Mouse (Mus musculus) cerebellum, adult 11-12 months (tissue): Measurements from ENCODE around the gene Tmem47.
A peak's percentile ranks its signal among the peaks of the same experiment; 100 is the strongest.

Source experiments
- DNase-seq: peaks from one replicate; pipeline ENCODE4 v3.0.0; 2022

The Tmem47 gene

DNA sequence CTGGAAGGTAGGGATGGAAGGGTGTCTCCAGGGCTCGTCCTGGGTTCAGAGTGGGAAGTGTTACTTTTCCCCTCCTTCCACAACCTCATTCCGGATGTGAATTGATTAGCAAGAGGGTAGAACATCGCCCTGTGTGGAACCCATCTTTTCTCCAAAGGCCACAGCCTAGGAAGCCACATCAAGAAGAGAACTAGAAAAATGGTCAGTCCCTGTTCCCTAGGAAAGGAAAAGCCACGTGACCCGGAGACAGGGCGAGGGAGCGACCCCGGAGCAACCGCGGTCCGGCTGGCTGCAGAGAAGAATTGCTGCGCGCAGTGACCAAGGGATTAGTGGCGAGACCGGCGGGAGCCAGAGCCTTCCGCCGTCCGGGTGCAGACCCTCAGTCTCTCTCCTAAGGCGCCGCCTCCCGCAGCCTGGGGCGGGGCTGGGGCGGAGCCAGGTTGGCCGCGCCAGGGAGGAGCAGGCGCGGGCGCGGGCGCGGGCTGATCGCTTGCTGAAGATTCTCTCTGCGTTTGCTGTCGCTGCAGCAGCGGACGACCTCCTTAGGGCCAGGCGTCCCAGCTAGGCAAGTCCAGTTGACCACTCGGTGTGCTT is at the start of gene Tmem47:
Gene Tmem47, plus strand, starts transcription at position 489 of the 594 bp plus-strand sequence.
- DNase-seq: peak; percentile 46

DNA sequence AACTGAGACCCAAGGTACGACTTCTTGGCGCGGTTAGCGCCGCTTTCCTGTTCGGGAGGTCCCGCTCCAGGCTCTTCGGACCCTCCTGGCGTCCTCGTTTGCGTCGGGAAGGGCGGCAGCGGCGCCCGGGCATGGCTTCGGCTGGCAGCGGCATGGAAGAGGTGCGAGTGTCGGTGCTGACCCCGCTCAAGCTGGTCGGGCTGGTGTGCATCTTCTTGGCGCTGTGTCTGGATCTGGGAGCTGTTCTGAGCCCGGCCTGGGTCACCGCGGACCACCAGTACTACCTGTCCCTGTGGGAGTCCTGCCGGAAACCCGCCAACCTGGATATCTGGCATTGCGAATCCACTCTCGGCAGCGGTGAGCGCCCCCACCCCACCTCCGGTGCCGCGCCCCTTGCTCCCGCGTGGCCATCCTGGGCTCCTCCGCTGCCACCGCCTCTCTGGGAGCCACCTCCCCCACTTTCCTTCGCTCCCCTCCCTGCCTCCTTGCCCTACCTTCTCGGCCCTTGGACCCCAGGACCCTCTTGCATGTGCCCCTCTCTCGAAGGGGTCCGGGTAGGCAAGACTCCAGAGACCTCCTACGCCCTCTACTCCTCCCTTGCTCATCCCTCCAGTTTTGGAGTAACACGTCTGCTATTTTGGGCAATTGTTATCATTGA is 435 bp downstream of the Tmem47 start:
- peak; percentile 25 for DNase-seq

GRCm38 (mm10) chrX:81071746-81072640 is 1.5 kb downstream of the Tmem47 start:
- no peak for DNase-seq

DNA sequence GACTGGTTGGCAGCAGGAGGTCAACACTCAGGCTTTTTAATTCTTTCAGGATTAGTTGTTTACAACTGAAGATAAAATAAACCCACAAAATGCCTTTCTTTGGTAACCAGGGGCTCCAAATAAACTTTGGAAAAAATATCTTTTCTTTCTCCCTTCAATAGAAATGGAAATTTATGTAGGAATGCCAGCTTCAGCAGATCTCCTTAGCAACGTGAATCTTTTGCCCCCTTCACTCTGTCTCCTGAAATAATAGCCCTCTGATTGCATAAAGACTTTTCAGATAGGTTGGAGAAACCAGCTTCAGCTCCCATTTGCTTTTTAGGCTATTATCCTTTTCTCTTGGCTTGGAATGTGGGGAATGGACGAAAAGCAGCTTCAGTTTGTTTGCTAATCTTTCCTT is 2.2 kb downstream of the Tmem47 start:
- no peak for DNase-seq

GRCm38 (mm10) chrX:81073834-81074233 is 3.3 kb downstream of the Tmem47 start:
- DNase-seq: no peak

- no peak for DNase-seq
Measured at GRCm38 (mm10) chrX:81078522-81078921, 8.0 kb downstream of the Tmem47 start.

DNA sequence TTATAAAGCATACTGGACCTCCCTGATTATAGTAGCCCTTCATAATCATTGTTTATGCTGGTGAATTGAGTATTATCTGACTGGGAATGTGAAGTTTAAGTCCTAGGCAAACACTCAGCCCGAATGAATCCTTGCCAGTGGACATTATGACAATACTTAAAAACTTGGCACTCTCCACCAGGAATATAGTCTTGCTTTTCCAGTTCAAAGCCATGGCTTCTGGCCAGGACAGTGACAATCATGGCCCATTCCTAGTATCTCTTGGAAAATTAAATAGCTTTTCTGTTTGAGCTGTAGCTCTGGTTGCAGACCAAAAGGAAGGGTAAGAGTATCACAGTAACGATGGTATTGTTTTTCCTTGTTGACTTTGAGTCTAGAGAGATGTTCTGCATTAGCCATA is 10.5 kb downstream of the Tmem47 start:
- no peak for DNase-seq

- no peak for DNase-seq
Measured at GRCm38 (mm10) chrX:81085025-81085752, 14.7 kb downstream of the Tmem47 start.

GRCm38 (mm10) chrX:81147416-81147815 is 76.9 kb downstream of the Tmem47 start:
- no peak for DNase-seq
